Mouse (Mus musculus) layer of hippocampus, adult 9-11 months (tissue): ENCODE measurements around the gene Bean1.
"Not testable (repeated sequence)": the region's sequence is repeated elsewhere in the genome, so short reads cannot be mapped to it uniquely, and the experiment has no call there.

Experiments
- DNase-seq: peaks from one replicate; pipeline ENCODE4 v3.0.0; 2022

Bean1 gene

GRCm38 (mm10) chr8:104247054-104247907 lies 77.0 kb downstream of the Bean1 start:
- peak; percentile 48 for DNase-seq

DNA sequence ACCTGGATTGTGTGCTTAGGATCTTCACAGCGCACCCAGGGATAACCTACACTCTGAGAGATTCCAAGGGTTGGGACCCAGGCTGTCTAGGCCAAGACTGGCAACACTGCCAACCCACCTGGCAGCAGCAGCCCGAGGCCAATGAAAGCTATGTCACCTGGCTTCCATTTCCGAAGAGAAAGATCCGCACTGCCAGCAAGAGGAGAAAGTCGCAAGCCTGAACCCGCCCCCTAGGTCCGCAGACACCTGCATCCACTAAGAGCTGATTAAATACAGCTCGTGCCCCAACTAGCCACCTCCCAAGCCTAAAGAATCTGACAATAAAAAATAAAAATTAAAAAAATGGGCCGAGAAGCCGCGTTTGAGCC lies 77.7 kb downstream of the Bean1 start:
- DNase-seq = peak; percentile 11

DNA sequence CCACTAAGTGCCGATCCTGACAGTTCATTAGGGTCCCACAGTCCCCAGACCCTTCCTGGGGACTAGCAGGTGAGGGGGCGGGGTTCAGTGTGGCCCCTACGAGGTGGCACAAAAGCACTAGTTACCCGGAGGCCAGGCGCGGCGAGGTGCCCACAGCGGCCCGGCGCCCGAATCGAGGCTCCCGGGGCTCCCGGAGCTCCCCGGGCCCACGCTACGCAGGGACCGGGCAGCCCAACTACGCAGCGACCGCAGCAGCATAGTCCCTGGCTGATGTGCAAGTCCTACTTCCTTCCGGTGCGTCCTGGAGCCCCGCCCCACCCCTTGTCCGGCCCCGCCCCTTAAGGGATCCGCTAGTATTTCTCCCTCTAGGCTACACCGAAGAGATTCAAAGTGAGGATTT lies 78.0 kb downstream of the Bean1 start, which contains the start of gene Tk2:
Gene Tk2, minus strand, starts transcription at position 283 of the 400 bp plus-strand sequence.
- peak; percentile 76 for DNase-seq

DNA sequence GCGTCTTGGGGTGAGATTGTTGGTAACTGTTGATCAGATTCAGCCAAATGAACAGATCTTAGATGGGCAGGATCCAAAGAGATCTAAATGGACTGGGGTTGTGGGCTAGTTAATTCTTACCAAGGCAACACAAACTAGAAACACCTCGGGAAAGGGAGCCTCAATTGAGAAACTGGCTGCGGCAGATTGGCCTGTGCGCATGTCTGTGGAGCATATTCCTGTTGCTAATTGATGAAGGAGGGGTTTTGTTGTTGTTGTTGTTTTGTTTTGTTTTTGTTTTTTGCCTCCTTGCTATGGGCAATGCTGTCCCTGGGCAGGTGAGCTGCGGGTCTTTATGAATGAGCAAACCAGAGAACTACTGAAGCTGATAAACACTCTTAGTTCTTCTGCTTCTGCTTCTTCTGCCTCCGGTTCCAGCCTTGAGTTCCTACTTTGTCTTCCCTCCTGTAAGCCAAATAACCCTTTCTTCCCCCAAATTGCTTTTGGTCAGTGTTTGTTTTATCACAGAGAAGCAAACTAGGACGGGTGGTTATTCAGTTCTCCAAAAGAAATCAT lies 79.3 kb downstream of the Bean1 start:
- DNase-seq = no peak

DNA sequence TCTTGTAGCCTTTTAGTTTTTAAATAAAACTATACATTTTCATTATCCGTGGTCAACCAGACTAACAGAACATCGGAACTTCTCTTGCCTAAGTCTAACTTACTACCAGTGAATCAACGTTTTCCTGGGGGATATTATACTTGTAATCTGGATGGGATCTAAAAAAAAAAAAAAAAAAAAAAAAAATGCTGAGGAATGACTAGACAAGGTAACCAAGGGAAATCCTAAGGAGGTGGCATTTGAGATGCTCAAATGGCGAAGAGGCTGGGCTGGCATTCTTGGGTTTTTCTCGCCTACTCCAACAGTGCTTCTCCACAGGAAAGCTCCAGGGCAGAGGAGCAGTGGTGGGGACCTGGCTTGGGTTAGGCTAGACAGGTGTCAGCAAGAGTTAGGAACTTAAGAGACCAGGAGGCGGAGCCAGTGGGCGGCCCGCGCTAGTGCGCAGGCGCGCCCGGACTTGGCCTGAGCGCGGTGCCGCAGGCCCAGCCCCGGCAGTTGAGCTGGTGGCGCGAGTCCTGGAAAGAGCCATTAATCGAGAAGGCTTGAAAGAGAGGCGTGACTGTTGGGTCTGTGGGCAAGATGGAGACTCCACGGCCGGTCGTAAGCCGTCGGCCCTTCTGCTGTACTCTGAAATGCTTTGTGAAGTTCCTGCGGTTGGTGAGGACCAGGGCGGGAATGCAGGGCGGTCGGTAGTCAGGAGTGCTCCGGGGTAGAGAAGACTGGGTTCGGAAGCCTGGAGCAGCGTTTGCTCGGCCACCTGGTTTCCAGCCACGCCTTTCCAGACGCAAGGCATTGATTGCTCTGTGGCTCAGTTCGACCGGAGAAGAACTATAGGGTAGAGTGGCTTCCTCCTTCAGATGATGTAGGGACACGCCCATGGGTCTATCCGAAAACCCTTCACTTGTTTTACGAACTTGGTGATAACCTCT lies 80.5 kb downstream of the Bean1 start, which contains the start of gene Cklf:
Gene Cklf, plus strand, starts transcription at position 423 of the 929 bp plus-strand sequence.
- DNase-seq = peak; percentile 73

DNA sequence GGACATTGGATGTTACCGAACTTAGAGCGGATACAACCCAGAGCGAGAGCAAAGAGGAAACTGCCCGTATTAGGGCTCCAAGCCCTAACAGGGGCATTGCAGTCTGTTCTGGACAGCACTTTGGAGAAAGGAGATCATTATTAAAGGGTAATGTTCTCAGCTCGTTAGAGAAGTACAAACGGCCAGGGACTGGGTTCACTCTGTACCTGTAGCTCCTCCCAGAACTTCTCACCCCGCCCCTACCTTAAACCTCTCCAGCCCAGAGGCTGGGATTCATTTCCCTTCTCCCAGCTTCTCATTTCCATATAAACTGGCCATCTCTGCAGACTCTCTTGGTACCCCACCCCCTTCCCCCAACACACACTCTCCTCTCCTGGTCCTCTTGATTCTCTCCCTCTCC lies 81.2 kb downstream of the Bean1 start:
- no peak for DNase-seq

GRCm38 (mm10) chr8:104253016-104253415 lies 82.8 kb downstream of the Bean1 start:
- DNase-seq = no peak

GRCm38 (mm10) chr8:104261802-104262201 lies 91.6 kb downstream of the Bean1 start:
- DNase-seq = not testable (repeated sequence)

- not testable (repeated sequence) for DNase-seq
Measured at GRCm38 (mm10) chr8:104264271-104264935, 94.2 kb downstream of the Bean1 start.

DNA sequence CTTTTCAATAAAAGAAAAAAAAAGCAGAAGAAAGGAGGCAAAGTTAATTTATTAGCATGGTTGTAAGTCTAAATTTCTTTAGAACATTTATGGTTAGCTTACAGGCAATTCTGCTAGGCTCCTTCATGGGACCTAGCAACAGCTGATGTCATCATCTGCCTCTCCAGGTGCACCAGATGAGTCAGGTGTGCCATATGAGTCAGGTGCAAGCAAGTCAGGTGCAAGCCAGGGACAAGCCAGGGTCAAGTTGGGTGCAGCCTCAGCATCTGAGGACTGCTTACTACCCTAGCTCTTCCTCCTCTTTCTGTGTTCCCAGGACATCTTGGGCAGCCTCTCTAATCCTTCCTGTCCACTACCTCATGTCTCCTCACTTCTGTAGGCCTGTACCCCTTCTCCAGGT lies 98.1 kb downstream of the Bean1 start:
- DNase-seq = no peak
